Mouse (Mus musculus): ENCODE data around the gene Dtx4.

The Dtx4 gene

DNA sequence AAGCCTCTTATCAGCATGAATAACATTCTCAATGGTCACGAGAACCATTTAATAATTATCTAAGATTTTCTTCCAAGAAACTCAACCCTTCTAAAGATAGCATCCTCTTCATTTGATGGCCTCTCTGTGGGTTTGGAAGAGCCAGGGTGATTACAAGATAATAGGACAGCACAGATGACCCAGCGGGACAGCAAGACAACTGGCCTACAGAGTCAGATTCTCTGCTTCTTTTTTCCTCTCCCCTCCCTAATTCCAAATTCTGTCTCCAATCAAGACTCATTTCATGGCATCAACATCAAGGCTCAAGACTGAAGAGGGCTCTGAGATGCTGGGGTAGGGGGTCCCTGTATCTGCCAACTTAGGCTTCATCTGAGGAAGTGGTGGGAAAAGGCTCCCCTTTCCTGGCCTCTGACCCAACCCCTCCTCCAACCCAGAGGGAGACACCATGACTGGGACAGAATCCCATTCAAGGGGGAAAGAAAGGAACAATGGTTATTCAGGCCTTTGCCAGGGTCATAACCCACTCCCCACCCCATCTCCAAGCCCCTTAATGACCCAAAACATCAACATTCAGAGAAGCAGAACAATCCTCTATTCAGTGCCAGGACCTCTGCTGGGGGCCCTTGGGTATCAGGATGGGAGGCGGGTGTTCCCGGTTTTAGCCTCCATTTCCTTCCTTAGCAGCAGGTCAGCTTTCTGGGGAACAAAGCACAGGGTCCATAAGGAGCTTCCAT, 7.6 kb downstream of the Dtx4 start:
- no peak for DNase-seq (ENCODE audit: low read depth)

DNA sequence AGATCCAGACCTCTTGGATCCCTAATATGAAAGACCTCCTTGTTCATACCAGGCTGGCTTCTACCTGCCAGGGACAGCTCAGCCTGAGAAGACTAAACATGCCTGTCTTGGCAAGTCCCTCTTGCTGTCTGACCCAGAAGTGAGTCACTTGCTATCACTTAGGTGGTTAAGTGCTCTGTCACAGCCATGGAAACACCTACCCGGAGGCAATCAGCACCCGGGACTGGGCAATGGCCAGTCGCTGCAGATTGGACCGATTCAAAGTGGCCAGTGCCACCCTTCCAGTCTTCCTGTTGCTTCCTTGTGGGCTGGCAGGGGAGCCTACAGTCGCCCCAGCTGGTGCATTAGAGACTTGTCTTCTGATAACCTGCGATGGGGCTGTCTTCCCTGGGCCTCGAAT, 9.6 kb downstream of the Dtx4 start:
- no peak for DNase-seq (ENCODE audit: low read depth)

DNA sequence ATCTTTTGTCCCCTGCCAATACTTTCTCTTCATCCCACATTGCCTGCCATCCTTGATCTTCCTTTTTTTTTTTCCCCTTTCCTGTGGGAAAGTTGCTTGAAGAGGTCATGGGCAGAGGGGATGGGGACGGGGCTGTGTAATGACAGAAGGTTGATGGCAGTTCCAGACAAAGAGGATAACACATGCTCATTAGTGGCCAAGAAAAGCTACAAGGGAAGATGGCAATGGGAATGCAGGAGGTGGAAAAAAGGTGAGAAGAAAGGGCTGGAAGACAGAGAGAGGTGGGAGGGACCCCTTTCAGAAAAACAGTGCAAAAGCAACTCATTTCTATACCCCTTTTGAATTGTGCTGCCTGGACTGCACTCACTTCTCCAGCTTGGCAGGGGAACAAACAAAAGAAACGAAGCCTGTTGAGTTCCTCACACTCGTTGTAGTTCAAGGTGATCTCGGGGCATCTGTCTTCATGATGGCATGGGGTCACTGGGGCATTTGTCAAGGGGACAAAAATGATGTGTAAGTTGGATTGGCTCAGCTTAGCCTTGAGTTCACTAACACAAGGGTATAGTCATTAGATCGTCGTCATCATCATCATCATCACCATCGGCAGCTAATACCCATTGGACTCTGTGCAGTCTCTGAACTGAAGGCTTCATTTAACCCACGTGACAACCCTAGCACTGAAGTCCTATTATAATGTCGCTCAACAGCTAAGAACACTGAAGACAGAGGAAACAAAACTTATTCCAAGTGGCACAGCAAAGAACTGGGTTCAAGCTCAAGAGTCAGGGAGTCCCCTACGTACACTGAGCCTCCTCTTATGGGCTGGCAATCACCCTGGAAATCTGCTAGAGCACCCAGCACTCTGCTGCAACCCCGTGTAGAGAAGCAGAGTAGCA, 11.3 kb downstream of the Dtx4 start:
- DNase-seq (ENCODE audit: low read depth): no peak

DNA sequence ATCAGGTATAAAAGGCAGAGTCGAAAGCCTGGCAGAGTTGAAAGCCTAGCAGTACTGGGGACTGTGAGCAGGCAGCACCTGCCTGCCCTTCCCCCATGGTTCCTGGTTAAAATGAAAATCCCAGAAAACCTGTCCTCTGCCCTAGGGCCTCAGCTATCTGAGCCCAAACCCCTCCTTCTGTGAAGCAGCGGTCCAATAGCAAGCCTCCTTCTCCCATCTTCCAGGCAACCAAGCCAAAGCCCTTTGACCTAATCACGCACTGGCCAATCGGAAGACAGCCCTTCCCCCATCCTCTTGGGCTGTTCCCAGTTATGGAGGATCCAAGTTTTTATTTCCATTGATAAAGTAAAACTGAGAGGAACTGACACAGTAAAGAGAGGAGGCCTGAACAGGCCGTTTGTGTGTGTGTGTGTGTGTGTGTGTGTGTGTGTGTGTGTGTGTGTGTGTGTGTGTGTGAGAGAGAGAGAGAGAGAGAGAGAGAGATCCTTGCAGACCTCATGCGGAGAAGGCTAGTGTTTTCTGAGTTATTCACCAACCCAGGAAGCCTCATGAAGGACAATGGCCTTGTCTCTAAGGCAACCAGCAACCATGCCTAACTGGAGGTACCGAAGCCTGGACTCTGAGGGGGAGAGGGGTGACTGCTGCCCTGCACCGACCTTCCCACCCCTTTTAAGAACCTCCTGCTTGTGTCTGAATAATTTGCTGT, 12.1 kb downstream of the Dtx4 start:
- no peak for DNase-seq (ENCODE audit: low read depth)

DNA sequence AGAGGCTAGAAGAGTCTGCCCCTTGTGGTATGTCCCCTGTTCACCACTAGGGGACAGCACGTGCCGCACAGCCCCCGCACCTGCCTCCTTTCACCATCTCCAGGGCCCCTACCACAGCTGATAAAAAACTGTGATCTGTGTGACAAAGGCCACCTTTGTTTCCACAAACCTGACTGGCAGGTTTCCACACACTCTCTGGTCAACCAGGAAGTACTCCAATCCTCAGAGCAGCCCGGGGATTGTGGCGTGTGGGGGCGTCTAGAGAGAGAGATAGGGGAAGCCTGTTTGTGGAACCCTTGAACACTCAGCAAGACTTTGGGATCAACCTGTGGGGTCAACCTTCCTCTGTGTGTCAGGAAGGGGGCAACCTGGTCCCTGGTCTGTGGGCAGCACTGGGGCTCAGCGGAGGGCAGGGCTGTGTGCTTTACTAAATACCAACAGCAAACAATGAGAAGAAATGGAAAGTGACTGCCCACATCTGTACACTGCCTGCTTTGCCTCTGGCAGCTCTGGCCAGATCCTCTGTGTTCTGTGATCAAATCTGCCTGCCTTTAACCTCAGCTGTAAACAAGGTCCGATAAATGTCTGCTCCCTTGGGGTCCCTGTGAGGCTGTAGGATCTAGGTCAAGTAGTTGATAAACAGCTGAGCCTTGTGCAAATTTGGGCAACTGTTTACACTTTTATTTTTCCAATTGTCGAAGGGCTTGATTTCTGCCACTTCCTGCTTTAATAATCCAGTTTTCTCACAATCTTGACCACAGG, 12.9 kb downstream of the Dtx4 start:
- peak; percentile 62 for DNase-seq (ENCODE audit: low read depth)

DNA sequence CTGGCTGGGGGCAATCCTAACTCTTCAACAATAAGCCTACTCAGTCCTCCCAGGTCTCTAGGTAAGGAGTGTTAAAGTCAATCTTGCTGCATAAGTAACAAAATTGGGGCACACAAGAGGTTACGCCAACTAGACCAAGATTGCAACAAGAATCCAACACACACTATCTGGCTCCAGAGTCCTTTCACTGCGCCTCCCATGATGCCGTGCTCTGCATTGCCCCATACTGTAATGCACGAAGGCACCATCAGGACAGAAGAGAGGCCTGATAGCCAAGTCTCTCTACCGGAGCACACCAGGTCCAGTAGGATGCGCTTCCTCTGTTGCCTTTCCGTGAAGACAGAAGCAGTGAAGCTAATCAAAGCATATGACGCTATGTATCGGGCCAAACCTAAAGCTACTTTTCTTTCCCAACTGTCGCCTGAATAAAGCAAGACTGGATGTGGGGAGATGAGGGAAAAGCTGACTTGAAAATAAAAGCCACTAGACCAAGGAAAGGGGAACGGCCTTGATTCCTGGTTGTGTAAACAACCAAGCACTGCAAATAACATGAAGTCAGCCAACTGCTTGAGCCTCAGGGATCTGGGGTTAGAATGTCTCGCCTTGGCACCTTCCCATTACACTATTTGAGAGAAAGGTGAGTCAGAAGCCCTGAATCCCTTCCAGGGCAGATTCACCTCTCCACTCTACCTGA, 13.6 kb downstream of the Dtx4 start:
- DNase-seq (ENCODE audit: low read depth): no peak

DNA sequence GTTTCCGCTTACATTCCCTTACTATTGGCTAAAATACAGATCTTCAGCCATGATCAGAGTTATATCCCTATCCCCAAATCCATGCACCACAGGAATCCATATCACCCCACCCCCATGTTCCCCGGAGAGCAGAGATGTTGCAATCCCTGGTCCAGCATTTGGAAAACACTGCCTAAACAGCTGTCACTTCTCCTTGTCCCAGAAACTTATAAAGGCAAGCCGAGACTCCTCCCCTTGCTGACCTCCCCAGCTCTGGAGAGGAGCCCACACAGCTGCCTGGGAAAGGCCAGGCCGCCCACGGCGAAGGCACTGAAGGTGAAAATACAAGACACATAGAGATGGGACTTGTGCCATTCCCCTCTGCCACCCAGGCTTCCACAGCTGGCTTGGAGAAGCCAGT, 14.4 kb downstream of the Dtx4 start:
- DNase-seq (ENCODE audit: low read depth): no peak

DNA sequence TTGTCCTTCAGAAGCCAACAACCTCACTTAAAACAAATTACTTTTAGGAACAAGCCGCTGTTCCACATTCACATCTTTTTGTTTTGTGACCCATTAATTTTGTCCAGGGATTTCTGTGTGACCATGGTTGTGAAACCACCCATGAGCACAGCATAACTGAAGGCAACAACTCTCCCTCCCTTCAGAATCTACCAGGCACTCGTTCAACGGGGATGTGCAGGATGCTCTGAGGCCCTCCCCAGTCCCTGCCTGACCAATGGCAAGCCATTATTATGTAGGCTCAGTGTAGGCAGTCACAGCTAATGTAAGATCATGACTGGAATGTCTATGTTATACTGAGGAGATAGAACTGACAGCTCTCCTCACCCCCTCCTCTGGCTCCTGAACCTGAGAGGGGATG, 15.6 kb downstream of the Dtx4 start:
- DNase-seq (ENCODE audit: low read depth): no peak

DNA sequence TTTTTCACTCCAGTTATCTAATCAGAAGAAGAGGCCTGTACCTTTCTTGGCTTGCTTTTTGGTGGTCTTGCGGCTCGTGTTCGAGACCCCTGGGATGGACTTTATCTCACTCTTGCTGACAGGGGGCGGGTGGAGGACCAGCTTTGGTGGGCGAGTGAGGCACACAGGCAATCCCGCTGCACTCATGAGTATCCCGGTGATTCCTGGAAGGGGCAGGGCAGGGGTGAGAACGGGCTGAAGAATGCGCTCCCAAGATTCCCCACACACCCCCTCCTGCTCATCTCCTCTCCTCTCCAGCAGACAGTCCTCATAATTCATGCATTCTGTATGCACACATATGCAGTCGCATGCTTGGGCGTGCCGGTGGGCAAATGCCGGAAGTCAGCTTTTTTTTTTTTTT, 16.0 kb downstream of the Dtx4 start:
- no peak for DNase-seq (ENCODE audit: low read depth)

DNA sequence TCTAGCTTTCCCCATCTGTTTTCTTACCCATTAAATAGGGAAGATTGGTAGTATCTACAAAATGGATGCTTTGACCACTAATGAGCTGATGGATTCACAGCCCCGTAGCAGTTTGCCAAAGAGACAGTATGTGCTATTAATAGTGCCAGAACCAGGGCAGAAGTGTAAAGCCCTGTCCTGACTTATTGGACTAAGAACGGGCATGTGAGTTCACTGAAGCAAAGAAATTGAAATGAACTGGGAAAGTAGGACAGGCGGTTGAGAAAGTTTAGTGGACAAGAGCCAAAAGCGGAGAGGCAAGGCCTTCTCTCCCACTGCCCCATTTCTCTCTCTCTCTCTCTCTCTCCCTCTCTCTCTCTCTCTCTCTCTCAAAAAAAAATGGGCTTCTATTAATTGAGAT, 17.0 kb downstream of the Dtx4 start:
- no peak for DNase-seq (ENCODE audit: low read depth)

DNA sequence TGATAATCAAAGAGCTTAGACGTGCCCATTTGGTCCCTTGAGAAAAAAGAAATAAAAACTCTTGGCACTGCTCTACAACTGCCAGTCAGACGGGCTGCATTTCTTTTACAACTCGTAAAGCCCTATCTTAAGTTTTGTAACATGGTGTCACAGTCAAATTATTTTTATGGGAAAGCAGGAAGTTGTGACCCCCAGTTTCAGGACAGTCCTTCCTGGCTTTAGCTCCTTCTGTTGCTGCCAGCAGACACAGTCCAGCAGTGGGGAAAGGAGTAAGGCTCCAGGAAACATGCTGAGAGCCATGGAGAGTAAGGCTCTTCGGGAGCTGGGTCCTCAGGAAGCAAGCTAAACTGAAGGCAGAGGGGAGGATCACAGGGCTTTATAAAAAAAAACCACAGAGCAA, 17.5 kb downstream of the Dtx4 start:
- no peak for DNase-seq (ENCODE audit: low read depth)

DNA sequence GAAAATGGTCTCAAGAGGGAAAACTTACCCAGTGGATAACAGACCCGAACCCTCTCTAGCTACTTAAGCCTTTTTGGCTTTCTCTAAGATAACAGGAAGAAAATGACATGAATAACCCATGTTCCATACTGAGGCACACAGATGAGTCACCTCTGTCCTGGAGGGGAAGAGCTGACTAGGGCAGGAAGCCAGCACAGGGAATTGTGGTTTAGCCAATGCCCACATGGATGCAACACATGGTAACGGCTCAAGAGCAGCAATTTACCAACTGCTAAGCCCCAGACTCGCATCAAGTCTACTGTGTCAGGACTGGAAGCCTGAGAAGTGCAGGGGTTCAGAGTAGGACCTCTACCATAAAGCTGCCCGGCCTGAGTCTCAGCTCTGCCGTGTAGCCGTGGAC, 22.9 kb downstream of the Dtx4 start:
- no peak for DNase-seq (ENCODE audit: low read depth)

DNA sequence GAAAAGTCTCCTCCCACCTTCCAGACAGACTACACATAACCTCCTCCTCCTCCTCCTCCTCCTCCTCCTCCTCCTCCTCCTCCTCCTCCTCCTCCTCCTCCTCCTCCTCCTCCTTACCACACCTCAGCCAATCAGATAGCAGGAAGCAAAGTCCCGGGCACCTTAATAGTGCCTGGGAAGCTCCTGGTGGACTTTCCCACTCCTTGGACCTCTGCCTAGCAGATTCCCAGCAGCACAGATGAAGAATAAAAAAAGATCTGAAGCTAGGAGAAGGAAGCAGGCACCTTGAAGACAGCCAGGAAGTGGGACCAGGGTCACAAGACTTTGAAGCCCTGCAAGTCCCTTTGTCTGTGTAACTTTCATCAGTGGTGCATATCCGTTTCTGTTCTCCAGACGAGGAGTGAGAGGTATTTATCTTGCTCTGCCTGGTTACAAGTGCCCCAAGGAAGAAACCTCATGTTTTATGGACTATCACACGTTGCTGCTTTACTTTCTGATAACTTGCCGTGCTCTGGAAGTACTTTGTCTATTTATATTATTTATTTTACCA, 24.5 kb downstream of the Dtx4 start:
- DNase-seq (ENCODE audit: low read depth): peak; percentile 60

DNA sequence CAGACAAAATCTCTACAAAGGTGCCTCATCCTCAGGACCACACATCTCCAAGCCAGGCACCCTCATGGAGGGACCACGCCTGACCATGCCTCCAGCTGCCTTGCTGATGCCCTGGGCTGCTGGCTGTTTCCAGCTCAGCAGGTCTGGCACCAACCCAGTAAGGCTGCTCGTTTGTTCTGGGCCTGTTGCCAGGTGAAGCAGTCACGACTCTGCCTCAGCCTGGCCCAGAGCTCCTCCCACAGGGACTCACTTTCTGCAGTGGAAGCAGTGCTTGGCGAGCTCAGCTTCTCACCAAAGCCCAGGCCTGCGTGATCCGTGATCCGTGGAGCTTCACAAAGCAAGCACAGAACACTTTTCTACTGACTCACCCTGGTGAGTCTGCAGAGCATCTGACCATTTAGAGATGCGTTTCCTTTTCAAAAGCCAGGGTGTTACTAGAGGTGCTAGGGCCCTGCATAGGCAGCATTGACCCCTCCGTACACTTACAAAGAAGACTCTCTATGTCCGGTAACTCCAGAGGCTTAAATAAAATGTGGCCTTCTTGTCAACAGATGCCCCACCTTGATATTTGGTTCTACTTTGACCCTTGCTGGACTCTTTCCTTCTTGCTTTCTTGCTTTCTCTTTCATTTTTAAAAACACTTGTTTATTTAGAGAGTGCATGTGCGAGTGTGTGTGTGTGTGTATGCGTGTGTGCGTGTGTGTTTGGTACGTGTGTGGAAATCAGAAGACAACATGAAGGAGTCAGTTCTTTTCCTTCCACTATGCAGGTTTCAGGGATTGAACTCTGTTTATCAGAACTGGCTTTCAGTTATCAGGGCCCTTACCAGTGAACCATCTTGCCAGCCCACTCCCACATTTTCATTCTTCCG, 25.6 kb downstream of the Dtx4 start:
- DNase-seq (ENCODE audit: low read depth): peak; percentile 73

DNA sequence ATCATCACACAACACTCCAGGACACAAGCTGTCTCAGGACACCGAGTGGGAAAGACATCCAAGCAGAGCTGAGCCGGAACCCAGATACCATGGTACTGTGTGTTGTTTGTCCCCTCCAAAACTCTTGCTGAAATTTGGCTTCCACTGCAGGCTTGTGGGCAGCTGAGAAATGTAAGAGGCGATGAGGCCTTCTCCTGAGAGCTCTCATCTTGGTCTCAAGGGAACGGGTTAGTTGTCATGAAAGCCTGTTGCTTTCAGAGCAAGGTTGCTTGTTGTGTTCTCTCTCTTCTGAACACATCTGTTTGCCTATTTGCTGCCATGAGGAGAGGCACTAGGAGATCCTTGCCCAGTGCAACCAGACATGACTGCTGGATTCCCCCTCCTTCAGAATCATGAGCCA, 27.3 kb downstream of the Dtx4 start:
- DNase-seq (ENCODE audit: low read depth): peak; percentile 31

DNA sequence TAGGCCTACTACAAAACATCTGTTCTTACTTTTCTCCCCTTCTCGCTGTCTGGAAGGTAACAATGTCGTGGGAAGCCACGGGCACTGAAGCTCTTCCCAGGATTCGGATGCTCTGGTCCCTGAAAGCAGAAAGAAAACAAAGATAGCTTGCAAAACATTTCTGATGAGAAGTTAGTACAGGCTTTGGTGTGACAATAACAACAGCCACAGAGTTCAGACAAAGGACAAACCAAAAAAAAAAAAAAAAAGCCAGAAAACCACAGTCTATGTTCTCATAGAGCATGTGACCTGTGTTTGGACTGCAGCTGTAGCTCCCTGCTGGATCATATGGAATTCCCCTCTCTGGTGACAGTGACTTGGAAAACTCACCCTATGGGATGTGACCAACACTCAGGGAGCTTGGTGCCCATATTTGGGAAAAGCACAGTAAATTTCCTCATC, 28.0 kb downstream of the Dtx4 start:
- DNase-seq (ENCODE audit: low read depth): peak; percentile 64

DNA sequence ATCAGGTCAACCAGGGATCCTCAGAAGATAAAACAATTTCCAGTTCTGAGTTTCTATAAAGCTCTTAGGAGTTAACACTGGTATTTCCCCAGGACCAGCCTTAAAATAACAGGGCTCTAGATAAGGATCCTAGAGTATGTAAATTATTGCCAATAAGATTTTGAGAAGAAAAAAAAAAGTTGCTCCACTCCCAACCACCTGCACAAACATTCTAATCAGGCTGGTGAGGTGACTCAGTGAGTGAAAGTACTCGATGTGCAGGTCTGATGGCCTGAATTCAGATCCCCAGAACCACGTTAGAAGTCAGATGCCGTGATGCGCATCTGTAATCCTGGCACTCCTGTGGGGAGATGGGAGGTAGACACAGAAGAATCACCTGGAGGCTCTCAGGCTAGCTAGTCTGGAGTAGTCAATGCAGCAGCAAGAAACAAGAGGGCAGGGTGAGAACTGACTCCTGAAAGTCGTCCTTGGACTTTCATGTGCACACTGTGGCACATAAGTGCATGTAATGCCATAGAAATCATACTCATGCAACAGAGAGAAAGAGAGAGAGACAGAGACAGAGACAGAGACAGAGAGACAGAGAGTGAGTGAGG, 28.8 kb downstream of the Dtx4 start:
- peak; percentile 47 for DNase-seq (ENCODE audit: low read depth)

DNA sequence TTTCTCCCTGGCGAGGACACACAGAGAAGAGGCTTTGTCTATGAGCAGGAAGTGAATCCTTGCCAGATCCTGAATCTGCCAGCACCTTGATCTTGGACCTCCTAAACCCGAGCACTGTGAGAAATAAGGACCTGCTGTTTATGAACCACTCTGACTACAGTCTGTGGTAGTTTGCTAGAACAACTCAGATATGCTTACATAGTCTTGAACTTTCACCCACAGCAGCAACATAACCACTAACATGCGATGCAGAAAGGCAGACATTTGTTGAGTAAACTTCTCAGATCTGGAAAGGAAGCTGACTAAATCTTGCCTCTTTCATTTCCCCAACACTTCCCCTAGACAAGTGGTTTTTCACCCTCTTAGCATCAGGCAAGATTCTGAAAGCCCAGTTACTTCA, 29.4 kb downstream of the Dtx4 start:
- peak; percentile 66 for DNase-seq (ENCODE audit: low read depth)

DNA sequence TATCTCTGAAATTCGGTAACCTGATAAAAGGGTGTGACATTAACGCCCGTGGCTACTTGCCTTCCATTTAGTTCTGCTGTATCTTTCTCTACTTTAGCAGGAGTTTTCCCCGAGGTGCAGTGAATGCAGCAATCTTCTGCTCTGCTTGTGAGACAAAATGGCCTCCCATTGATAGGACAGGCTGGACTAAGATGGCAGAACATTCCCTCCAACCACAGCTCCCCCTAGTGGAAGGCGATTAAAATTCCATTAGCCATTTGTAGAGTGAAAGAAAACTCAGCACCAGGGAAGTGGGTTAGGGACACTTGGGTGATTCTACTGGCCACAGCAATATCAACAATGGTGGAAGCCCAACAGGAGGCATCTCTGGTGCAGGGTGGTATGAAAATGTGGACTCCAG, 33.8 kb downstream of the Dtx4 start:
- peak; percentile 78 for DNase-seq (ENCODE audit: low read depth)

DNA sequence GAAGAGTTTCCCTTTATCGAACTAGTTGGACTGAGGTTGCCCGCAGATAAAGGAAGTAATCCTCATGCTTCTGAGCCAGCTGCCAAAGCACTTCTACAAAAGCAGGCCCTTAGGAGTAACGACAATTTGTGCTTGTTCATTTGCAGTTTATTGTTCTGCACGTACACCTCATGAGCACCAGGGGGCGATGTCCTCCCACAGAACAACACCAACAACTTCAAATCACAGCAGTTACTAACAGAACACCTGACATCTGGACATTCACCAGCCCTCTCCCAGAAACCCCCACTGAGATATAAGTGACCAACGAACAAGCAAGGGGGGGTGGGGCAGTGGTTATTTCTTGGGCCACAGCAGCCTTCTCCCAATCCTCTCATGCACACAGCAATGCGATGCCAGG, 35.0 kb downstream of the Dtx4 start:
- peak; percentile 83 for DNase-seq (ENCODE audit: low read depth)

All from induced T-regulatory cell, adult 2 months (primary cell).